Mouse (Mus musculus) heart, postnatal 14 days (tissue): ENCODE results near the gene Cldn6. TPM values are rescaled to one million over a fixed set of nuclear protein-coding genes. Genes with fewer than 3 reads are reported as not detected.

Experiments used
- DNase-seq, 2 experiments: peaks; one replicate each; pipeline ENCODE4 v3.0.0; 2021 to 2022
- intact Hi-C: fragments of 180-260 bp; cut with DNase I; formaldehyde crosslinking; loops from one replicate; pipeline ENCODE4 v1.15.1; 2025
- total RNA-seq, 2 experiments: library from RNA; stranded (reverse); gene quantifications; 2 replicates each; pipeline ENCODE4 v1.2.3; 2021

The Cldn6 gene
- total RNA-seq, 2 experiments from 2014 or later = not detected

- DNase-seq = peak; percentile 20 to 48
- intact Hi-C loops = no loop called here
These were observed 4.6 kb upstream of the Cldn6 start for GRCm38 (mm10) chr17:23674271-23674952.

- intact Hi-C loops = no loop called here
- peak; percentile 65 to 66 for DNase-seq
These were observed 3.9 kb upstream of the Cldn6 start for GRCm38 (mm10) chr17:23675127-23675526.

GRCm38 (mm10) chr17:23675564-23676281 is 3.3 kb upstream of the Cldn6 start:
- intact Hi-C loops = loop anchor here (2.0 kb wide), 1 partner anchor 27 kb away; no protein-coding TSS in a partner anchor

DNA sequence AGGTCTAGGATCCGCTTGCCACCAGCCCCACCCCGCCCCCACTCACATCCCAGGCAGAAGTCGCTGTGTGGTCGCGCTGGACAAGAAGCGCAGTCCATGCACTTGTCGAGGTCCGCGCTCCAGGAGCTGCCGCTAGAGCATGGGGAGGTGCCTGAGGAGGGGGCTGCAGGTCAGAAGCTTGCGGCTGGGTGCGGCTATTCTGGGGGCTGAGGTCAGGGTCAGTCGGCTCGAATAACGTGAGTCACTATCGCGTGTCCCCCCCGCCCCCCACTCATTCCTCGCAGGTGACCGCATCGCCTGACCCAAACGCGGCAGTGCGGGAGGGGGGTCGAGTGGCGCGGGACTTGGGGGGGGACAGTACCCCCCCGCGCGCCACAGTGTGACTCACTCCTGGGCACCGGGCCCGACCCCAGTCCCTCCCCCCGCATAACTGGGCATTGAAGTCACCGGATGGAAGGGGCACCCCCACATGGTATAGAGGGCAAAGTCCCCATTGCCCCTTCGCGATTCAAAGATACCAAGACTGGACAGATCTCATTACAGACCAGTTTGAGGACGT is 2.5 kb upstream of the Cldn6 start:
- intact Hi-C loops = loop anchor here (2.0 kb wide), 1 partner anchor 26 kb away; no protein-coding TSS in a partner anchor
- peak; percentile 68 to 76 for DNase-seq

More at GRCm38 (mm10) chr17:23675564-23676281, 3.3 kb upstream of the Cldn6 start:
- DNase-seq = peak; percentile 34 to 50

DNA sequence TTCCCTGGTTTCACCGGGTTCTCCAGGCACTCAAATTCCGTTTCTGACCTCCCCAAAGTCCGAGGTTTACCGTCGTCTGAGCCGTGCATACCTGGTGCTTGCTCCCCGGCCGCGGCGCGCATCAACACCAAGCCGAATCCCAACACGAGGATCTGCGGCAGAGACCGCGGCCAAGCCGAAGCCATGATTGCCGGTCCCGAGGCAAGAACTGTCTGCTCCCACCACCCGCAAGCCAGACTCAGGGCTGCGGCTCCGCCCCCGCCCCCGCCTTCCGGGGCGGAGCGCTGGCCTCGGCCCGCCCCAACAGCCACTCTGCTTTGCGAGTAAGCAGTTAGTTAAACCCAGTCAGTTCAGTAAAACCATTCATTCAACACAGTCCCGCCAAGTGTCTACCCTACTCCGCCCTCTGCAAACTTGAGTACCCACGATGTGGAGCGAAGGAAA is 1.8 kb upstream of the Cldn6 start, which contains the start of gene Tnfrsf12a:
Tnfrsf12a (minus strand) TSS at position 233 of the 444 bp plus-strand sequence.
- intact Hi-C loops = loop anchor here (2.0 kb wide), 1 partner anchor 26 kb away; no protein-coding TSS in a partner anchor
- peak; percentile 90 for DNase-seq

- no peak for DNase-seq
- intact Hi-C loops = no loop called here
These were observed 1.3 kb downstream of the Cldn6 start for GRCm38 (mm10) chr17:23680336-23680735.

DNA sequence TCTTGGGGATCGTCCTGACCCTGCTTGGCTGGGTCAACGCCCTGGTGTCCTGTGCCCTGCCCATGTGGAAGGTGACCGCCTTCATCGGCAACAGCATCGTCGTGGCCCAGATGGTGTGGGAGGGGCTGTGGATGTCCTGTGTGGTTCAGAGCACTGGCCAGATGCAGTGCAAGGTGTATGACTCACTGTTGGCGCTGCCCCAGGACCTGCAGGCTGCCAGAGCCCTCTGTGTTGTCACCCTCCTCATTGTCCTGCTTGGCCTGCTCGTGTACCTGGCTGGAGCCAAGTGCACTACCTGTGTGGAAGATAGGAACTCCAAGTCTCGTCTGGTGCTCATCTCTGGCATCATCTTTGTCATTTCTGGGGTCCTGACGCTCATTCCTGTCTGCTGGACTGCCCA is 2.0 kb downstream of the Cldn6 start:
- DNase-seq = no peak
- intact Hi-C loops = no loop called here

GRCm38 (mm10) chr17:23682092-23682491 is 3.0 kb downstream of the Cldn6 start:
- intact Hi-C loops = no loop called here
- DNase-seq = no peak

DNA sequence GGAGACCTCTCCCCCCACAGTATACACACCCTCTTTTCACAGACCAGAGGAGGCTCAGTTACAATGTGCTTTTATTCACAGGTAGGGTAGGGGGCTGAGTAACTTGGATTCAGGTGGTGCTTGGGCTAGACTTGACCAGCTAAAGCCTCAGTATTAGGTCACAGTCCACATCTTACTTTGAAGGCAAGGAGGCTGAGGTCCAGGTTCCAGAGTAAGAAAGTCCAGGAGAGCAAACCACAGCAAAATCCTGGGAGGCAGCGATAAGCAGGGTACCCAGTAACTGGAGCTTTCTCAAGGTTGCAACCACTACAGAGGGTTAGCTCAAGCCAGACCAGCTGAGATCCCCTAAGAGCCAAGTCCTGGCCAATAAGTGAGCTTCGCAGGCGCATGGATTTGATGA is 3.5 kb downstream of the Cldn6 start:
- intact Hi-C loops = no loop called here
- no peak for DNase-seq

DNA sequence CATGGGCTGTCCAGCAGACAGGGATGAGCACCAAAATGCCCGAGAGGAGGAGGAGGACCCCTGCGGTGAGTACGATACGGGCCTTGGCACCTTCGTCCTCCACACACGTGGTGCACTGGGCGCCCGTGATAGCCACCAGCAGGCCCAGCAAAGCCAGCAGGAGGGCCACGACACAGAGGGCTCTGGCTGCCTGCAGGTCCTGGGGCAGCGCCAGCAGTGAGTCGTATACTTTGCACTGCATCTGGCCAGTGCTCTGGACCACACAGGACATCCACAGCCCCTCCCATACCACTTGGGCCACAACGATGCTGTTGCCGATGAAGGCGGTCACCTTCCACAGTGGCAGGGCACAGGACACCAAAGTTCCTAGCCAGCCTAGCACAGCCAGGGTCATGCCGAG is 4.2 kb downstream of the Cldn6 start:
- intact Hi-C loops = no loop called here
- no peak for DNase-seq

- no peak for DNase-seq
- intact Hi-C loops = no loop called here
These were observed 5.0 kb downstream of the Cldn6 start, which contains the start of gene Cldn9 for GRCm38 (mm10) chr17:23683856-23684672. TSS of gene Cldn9 (minus strand) at chr17:23684026.

- intact Hi-C loops = no loop called here
- no peak for DNase-seq
These were observed 15.4 kb downstream of the Cldn6 start for GRCm38 (mm10) chr17:23694491-23694890.

- DNase-seq = no peak
- intact Hi-C loops = no loop called here
These were observed 16.8 kb downstream of the Cldn6 start for GRCm38 (mm10) chr17:23695801-23696200.

DNA sequence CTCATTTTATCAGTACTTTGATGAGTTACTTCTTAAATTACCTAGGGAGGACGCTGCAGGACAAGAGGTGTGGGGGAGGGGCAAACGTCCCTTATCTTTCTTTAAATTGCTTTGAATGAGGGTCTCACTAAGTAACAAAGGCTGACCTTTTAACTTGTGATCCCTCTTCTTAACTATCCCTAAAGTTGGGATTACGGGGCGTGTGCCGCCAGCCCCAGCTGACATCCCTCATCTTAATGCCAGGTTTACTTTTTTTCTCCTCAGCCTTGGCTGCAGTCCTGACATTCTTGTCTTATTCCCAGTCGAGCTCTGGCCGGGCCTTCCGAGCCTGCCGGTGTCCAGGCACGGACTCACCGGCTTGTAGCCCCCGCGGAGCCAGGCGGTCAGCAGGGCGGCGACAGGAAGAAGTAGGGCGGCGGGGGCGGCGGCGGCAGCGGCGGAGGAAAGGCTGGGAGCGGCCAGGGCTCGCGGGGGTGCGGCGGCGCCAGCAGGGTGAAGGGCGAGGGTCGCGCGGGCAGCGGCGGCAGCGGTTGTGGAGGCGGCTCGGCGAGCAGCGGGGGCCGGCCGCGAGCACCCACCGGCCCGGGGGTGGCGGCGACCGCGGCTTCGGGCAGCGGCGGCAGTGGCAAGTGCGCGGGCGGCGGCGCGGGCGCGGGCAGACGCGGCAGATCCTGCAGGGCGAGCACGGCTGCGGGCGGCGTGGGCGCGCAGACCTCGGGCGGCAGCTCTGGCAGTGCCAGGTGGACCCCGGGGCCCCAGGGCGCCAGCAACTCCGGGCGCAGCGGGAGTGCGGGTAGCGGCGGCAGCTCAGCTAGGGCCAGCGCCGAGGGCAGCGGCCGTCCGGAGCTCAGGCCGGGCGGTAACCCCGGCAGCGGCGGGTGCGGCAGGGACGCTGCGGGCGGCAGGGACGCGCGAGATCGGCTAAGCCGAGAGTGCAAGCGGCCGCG is 20.4 kb downstream of the Cldn6 start:
- peak; percentile 64 to 66 for DNase-seq
- intact Hi-C loops = no loop called here

GRCm38 (mm10) chr17:23700079-23700478 is 21.0 kb downstream of the Cldn6 start:
- peak; percentile 87 to 90 for DNase-seq
- intact Hi-C loops = no loop called here

- intact Hi-C loops = loop anchor here (2.0 kb wide), 1 partner anchor 26 kb away; the partner anchor contains the start of gene Tnfrsf12a
These were observed 24.3 kb downstream of the Cldn6 start for GRCm38 (mm10) chr17:23703301-23703700.

GRCm38 (mm10) chr17:23704741-23705140 is 25.7 kb downstream of the Cldn6 start:
- intact Hi-C loops = no loop called here
- no peak for DNase-seq

More at GRCm38 (mm10) chr17:23703301-23703700, 24.3 kb downstream of the Cldn6 start:
- no peak for DNase-seq

DNA sequence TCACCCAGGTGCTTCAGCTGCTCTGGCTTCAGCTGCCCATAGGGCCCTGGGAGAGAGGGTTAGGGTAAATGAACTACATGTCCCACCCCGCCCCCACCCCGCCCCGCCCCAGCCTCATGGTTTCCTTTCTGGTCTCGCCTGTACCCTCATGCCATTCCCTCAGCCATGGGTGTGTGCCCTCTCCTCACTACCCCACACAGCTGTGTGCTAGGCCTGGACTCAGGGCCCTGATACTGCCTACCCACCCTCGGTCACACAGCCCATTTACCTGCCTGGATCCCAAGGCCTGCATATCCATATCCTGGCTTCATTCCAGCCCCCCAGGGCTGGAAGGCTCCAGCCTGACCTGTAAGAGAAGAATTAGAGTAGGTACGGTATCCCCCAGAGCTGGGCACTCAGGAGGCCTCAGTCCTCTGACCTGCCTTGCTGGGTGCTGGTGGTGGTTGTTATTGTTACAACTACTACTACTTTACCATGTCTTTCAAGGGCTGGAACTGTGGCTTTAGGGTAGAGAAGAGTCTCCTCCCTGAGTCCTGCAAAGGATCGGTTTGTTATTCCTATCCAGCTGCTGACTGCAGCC is 26.6 kb downstream of the Cldn6 start:
- intact Hi-C loops = loop anchor here (2.0 kb wide), 2 partner anchors 45 to 135 kb away; partner anchors contain the start of gene Bicdl2

More for the DNA sequence above, 26.6 kb downstream of the Cldn6 start:
- no peak for DNase-seq
